Mouse (Mus musculus) right cerebral cortex, adult 2 months (tissue): ENCODE measurements around the gene Mansc1.

ENCODE experiments used
- DNase-seq, 2 experiments: peaks; one replicate each; pipeline ENCODE4 v3.0.0; 2021 to 2022; ENCODE audit warnings: low spot score in 2 of 2

The Mansc1 gene

GRCm38 (mm10) chr6:134601130-134601529, 31.2 kb downstream of the Mansc1 start:
- no peak for DNase-seq

- no peak for DNase-seq
These were observed 33.0 kb downstream of the Mansc1 start for GRCm38 (mm10) chr6:134599239-134599638.

GRCm38 (mm10) chr6:134597651-134598229, 34.5 kb downstream of the Mansc1 start:
- no peak for DNase-seq

GRCm38 (mm10) chr6:134594569-134595442, 37.5 kb downstream of the Mansc1 start:
- DNase-seq, result no peak

GRCm38 (mm10) chr6:134591614-134592013, 40.7 kb downstream of the Mansc1 start:
- DNase-seq, result no peak

- no peak for DNase-seq
These were observed 46.0 kb downstream of the Mansc1 start for GRCm38 (mm10) chr6:134586241-134586640.

- DNase-seq, result no peak
These were observed 47.7 kb downstream of the Mansc1 start for GRCm38 (mm10) chr6:134584616-134585015.

GRCm38 (mm10) chr6:134582110-134582509, 50.2 kb downstream of the Mansc1 start:
- DNase-seq, result no peak

- DNase-seq, result no peak
These were observed 52.8 kb downstream of the Mansc1 start for GRCm38 (mm10) chr6:134579506-134579905.

- DNase-seq, result no peak
These were observed 54.2 kb downstream of the Mansc1 start for GRCm38 (mm10) chr6:134578039-134578438.

GRCm38 (mm10) chr6:134575288-134575741, 57.0 kb downstream of the Mansc1 start:
- no peak for DNase-seq

GRCm38 (mm10) chr6:134567986-134568556, 64.2 kb downstream of the Mansc1 start:
- DNase-seq, result no peak

GRCm38 (mm10) chr6:134566818-134567485, 65.3 kb downstream of the Mansc1 start, which contains the start of gene Lrp6:
TSS of gene Lrp6 (minus strand) at chr6:134566965.
- DNase-seq, result peak; percentile 70 to 73

GRCm38 (mm10) chr6:134566248-134566817, 66.0 kb downstream of the Mansc1 start:
- no peak for DNase-seq

GRCm38 (mm10) chr6:134565606-134566247, 66.6 kb downstream of the Mansc1 start:
- DNase-seq, result peak in 1 of 2 experiments; percentile 27

GRCm38 (mm10) chr6:134564539-134564938, 67.7 kb downstream of the Mansc1 start:
- no peak for DNase-seq

GRCm38 (mm10) chr6:134559635-134560034, 72.7 kb downstream of the Mansc1 start:
- DNase-seq, result no peak
